Mouse (Mus musculus) spleen, postnatal 14 days (tissue): Measurements from ENCODE around the gene Mapre1.
A peak's percentile ranks its signal among the peaks of the same experiment; 100 is the strongest.
"Not testable (repeated sequence)": the region's sequence is repeated elsewhere in the genome, so short reads cannot be mapped to it uniquely, and the experiment has no call there.

ENCODE experiments used
- DNase-seq, 2 experiments: peaks; one replicate each; pipeline ENCODE4 v3.0.0; 2021 to 2022; ENCODE audit warnings: low spot score in 2 of 2

The Mapre1 gene

GRCm38 (mm10) chr2:153740500-153741436, at the start of gene Mapre1:
TSS of gene Mapre1 (plus strand) at chr2:153741274.
- peak; percentile 99 for DNase-seq

GRCm38 (mm10) chr2:153693413-153693812, 47.7 kb upstream of the Mapre1 start:
- not testable (repeated sequence) for DNase-seq

- DNase-seq, result peak; percentile 40 to 62
These were observed 46.5 kb upstream of the Mapre1 start for GRCm38 (mm10) chr2:153694462-153695085.

GRCm38 (mm10) chr2:153696352-153696751, 44.7 kb upstream of the Mapre1 start, which contains the start of gene Dnmt3c:
TSS of gene Dnmt3c (plus strand) at chr2:153696652.
- DNase-seq, result no peak

GRCm38 (mm10) chr2:153703389-153703788, 37.7 kb upstream of the Mapre1 start:
- DNase-seq, result no peak

GRCm38 (mm10) chr2:153710701-153711330, 30.3 kb upstream of the Mapre1 start:
- DNase-seq, result no peak

- DNase-seq, result no peak
These were observed 28.4 kb upstream of the Mapre1 start for GRCm38 (mm10) chr2:153712646-153713091.

- DNase-seq, result no peak
These were observed 27.8 kb upstream of the Mapre1 start for GRCm38 (mm10) chr2:153713227-153713626.

GRCm38 (mm10) chr2:153717861-153718260, 23.2 kb upstream of the Mapre1 start:
- DNase-seq, result not testable (repeated sequence)

GRCm38 (mm10) chr2:153723098-153723497, 18.0 kb upstream of the Mapre1 start:
- no peak for DNase-seq

GRCm38 (mm10) chr2:153724424-153724823, 16.6 kb upstream of the Mapre1 start:
- DNase-seq, result no peak

- DNase-seq, result no peak
These were observed 16.2 kb upstream of the Mapre1 start for GRCm38 (mm10) chr2:153724871-153725270.

GRCm38 (mm10) chr2:153725291-153725690, 15.8 kb upstream of the Mapre1 start:
- DNase-seq, result no peak

- no peak for DNase-seq
These were observed 7.0 kb upstream of the Mapre1 start for GRCm38 (mm10) chr2:153734033-153734432.

- DNase-seq, result no peak
These were observed 477 bp downstream of the Mapre1 start for GRCm38 (mm10) chr2:153741437-153742065.

GRCm38 (mm10) chr2:153747994-153748393, 6.9 kb downstream of the Mapre1 start:
- no peak for DNase-seq

- no peak for DNase-seq
These were observed 9.3 kb downstream of the Mapre1 start for GRCm38 (mm10) chr2:153750363-153750762.

GRCm38 (mm10) chr2:153762121-153762520, 21.0 kb downstream of the Mapre1 start:
- DNase-seq, result no peak

GRCm38 (mm10) chr2:153767484-153767883, 26.4 kb downstream of the Mapre1 start:
- no peak for DNase-seq

- DNase-seq, result no peak
These were observed 27.8 kb downstream of the Mapre1 start for GRCm38 (mm10) chr2:153768881-153769280.

GRCm38 (mm10) chr2:153772950-153773349, 31.9 kb downstream of the Mapre1 start:
- DNase-seq, result no peak

- DNase-seq, result no peak
These were observed 34.4 kb downstream of the Mapre1 start for GRCm38 (mm10) chr2:153775472-153775871.
